Mouse (Mus musculus): Measurements from ENCODE around the gene Tubgcp5.
"Not testable (repeated sequence)": the region's sequence is repeated elsewhere in the genome, so short reads cannot be mapped to it uniquely, and the experiment has no call there.

Gene Tubgcp5

GRCm38 (mm10) chr7:55793952-55794603, at the start of gene Tubgcp5:
Gene Tubgcp5, plus strand, starts transcription at chr7:55794154.
- DNase-seq = peak; percentile 95 to 98

GRCm38 (mm10) chr7:55744566-55745220, 49.3 kb upstream of the Tubgcp5 start:
- DNase-seq = peak; percentile 70 to 79

GRCm38 (mm10) chr7:55750841-55751240, 43.1 kb upstream of the Tubgcp5 start:
- DNase-seq = no peak

DNA sequence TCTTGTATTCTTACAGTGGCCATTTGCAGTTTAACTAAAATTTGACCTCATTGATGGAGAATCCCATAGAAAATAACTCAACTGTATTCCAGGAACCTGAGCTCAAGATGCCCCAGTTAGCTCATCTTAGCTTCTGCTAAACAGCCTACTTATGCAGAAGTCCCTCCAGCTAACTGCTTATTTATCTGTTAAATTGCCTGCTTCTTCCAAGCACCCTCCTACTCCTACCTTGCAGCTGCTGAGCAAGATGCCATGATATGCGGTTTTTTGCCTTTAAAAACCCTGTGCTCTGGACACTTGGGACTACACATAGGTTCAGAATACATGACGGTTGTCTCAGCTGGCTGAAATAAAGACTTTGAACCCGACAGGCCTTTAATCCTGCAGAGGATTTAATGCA, 34.6 kb upstream of the Tubgcp5 start:
- no peak for DNase-seq

DNA sequence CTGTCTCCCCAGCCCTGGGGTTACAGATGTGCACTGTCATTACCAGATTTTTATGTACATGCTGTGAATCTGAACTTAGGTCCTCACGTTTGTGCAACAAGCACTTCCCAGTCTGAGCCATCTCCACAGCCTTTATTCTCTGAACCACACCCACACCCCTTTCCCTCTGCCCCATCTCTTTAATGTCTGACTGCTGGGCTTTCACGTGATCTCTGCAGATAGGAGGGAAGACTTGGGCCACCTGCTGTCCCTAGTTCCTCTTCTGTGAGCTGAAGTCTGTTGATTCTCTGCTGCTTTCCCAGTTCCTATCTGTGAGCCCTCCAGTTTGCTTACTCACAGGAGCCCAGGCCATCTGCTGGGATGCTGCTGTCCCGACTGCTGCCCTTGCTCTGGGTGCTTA, 26.0 kb upstream of the Tubgcp5 start, which contains the start of gene Siglech:
TSS of gene Siglech (plus strand) at position 253 of the 400 bp plus-strand sequence.
- no peak for DNase-seq

- DNase-seq = no peak
Measured at GRCm38 (mm10) chr7:55780011-55780410, 13.9 kb upstream of the Tubgcp5 start.

GRCm38 (mm10) chr7:55782493-55782892, 11.5 kb upstream of the Tubgcp5 start:
- DNase-seq = no peak

GRCm38 (mm10) chr7:55784580-55784979, 9.4 kb upstream of the Tubgcp5 start:
- DNase-seq = no peak

DNA sequence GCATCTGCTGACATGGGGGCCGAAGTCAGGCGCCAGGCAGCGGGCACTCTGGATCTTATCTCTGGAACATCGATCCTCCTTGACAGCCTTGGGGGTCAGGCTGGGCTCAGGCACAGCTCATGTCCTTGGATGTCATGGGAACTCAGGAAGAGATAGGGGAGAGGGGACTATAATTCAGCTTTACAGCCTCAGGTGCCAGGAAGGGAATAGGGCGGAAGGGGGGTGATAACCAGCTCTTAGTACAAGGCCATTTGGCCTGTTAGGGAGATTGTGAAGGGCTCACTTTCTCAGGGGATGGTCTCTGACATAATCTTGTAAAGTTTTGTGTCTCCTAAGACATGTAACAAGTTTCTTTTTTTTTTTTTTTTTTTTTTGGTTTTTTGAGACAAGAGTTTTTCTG, 3.4 kb upstream of the Tubgcp5 start:
- not testable (repeated sequence) for DNase-seq

- DNase-seq = no peak
Measured at GRCm38 (mm10) chr7:55792280-55792679, 1.7 kb upstream of the Tubgcp5 start.

GRCm38 (mm10) chr7:55793236-55793951, 560 bp upstream of the Tubgcp5 start:
- DNase-seq = peak in 1 of 2 experiments; percentile 20

- no peak for DNase-seq
Measured at GRCm38 (mm10) chr7:55799981-55800380, 6.0 kb downstream of the Tubgcp5 start.

GRCm38 (mm10) chr7:55809967-55810366, 16.0 kb downstream of the Tubgcp5 start:
- DNase-seq = no peak

- no peak for DNase-seq
Measured at GRCm38 (mm10) chr7:55824468-55824867, 30.5 kb downstream of the Tubgcp5 start.

- DNase-seq = no peak
Measured at GRCm38 (mm10) chr7:55827551-55827950, 33.6 kb downstream of the Tubgcp5 start.

DNA sequence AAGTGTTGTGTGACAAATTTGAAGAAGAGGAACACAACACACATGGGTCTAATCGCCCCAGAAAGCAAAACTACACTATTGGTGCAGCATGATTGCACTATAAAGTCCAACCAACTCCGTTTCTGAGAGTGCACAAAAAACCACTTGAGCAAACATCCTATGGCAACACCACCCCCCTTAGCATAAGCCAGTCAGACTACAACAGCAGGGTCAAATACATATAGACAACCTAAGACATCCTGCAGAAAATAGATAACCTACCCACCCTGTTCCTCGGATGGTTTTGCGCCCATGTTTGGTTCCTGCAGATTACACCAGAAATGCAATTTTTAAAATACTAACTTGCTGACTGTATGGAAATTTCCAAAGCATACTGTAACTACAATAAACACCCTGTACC, 42.9 kb downstream of the Tubgcp5 start:
- no peak for DNase-seq

DNA sequence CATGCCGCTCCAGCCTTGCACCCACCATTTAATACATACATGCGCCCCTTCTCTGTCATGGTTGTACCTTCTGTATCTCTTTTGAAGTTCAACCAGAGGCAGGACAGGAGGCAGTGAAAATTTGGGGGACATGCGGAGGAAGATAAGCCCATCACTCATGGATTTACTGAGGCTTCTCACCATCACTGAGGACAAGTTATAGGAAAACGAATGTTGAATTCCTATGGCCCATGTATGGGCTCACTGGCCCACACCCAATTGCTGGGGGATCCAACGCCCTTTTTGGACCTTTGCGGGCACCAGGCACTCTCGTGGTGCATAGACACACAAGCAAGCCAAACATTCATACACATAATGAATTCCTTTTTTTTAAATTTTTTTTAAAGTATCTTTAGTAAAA, 47.5 kb downstream of the Tubgcp5 start, which contains the start of gene Cyfip1:
TSS of gene Cyfip1 (plus strand) at position 301 of the 400 bp plus-strand sequence.
- DNase-seq = no peak

GRCm38 (mm10) chr7:55841977-55842503, 48.1 kb downstream of the Tubgcp5 start:
- peak; percentile 90 to 95 for DNase-seq

DNA sequence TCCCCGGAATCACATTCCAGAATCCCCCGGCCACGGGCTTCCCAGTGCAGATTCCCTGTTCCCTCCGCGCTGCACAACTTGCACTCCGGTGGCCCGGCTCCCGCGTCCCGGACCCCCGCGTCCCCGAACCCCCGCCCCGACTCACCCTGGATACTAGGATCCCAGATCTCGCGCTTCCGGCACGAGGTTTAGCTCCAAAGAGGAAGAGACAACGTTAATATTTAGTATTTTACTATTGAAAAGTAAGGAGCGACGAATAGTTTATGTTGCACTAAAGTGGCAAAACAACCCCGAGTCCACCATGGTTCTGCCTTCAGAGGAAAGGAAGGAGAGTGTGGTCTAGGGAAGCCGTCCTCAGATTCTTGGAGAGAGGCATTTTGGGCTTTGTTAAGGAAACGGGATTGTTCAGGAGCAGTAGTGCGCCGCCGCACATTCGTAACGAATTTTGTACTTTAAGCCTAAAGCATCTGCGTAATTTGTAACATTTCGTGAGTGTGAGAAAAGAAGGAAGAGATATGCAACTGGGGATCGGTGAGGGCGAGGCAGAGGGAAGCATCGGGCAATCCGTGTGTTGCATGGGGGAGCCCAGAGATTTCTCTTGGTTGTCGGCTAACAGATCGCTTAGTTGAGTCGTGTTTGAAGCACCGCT, 48.7 kb downstream of the Tubgcp5 start:
- DNase-seq = peak in 1 of 2 experiments; percentile 19

- no peak for DNase-seq
Measured at GRCm38 (mm10) chr7:55846606-55847312, 52.8 kb downstream of the Tubgcp5 start.

- DNase-seq = no peak
Measured at GRCm38 (mm10) chr7:55849948-55850571, 56.1 kb downstream of the Tubgcp5 start.

- no peak for DNase-seq
Measured at GRCm38 (mm10) chr7:55852787-55853186, 58.8 kb downstream of the Tubgcp5 start.

Measured in cerebellum, adult 18-20 months (tissue).